Mouse (Mus musculus): ENCODE measurements at regions not wholly inside any gene's neighbourhood (a gene's known extent, or its start where the extent isn't known, plus 50 kb on each side); places are given as distances from the start of the nearest gene placed in this dataset.
A peak's percentile ranks its signal among the peaks of the same experiment; 100 is the strongest.

DNA sequence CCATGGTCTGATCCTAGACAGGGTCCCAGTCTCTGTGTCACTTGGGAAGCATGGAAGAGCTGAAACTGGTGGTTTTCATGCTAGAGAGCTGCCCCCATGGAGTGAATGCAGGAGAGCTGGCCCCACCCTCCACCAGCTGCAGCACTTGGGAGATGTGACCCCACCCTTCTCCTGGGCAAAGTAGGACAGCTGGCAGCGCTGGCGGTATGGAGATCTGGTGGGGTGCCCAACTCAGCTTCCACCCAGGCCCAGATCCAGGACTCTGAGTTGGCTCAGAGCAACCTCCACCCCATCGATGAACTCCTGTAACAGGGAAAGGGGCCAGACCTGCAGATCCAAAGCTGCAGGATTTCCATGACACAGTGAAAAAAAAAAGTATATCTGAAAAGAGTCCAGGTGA is 115.3 kb upstream of the Flrt2 start:
- no peak overlapping the region for H3ac ChIP-seq (ENCODE audit: control insufficient read depth, insufficient read length)
- H3K36me3 ChIP-seq (ENCODE audit: control insufficient read depth, insufficient read depth) = no peaks in the 10 kb centered on the region
- no peaks in the 10 kb centered on the region for H3K27me3 ChIP-seq (ENCODE audit: control insufficient read depth, insufficient read depth, insufficient read length)
- TF ChIP-seq E2F4 (IDR thresholded peaks at IDR 0.05; ENCODE audit: insufficient read depth) = no peak
- peak; percentile 30 to 94 (median 71) for TF ChIP-seq MYOG (IDR thresholded peaks at IDR 0.05; ENCODE audit: control insufficient read depth in 1 of 3, insufficient read depth in 1 of 3, insufficient read length in 2 of 3, low read depth in 2 of 3)
- TF ChIP-seq CEBPB (IDR thresholded peaks at IDR 0.05; ENCODE audit: insufficient read depth, poor library complexity, severe bottlenecking) = no peak
- peak in 2 of 3 experiments; percentile 71 to 87 for TF ChIP-seq MYOD1 (IDR thresholded peaks at IDR 0.05; ENCODE audit: control insufficient read depth in 1 of 3, insufficient read length in 2 of 3, low read depth in 2 of 3)
- TF ChIP-seq USF1 (IDR thresholded peaks at IDR 0.05; ENCODE audit: low read depth) = no peak
- TF ChIP-seq TCF12 (IDR thresholded peaks at IDR 0.05; ENCODE audit: insufficient read depth, poor library complexity, severe bottlenecking) = peak; percentile 45
- TF ChIP-seq REST (IDR thresholded peaks at IDR 0.05; ENCODE audit: insufficient read depth, insufficient read length) = no peak
- no peak for TF ChIP-seq POLR2AphosphoS2 (IDR thresholded peaks at IDR 0.05; ENCODE audit: insufficient read length, low read depth)
- TF ChIP-seq TCF3 (IDR thresholded peaks at IDR 0.05; ENCODE audit: insufficient read length, low read depth) = peak; percentile 35
- no peak for TF ChIP-seq POLR2A (IDR thresholded peaks at IDR 0.05; ENCODE audit: insufficient read length, low read depth)
- no peaks in the 10 kb centered on the region for H3K79me2 ChIP-seq (ENCODE audit: control insufficient read depth, insufficient read depth)
- no peak overlapping the region for H3K4me3 ChIP-seq
- H3K4me2 ChIP-seq (ENCODE audit: low read depth) = peak overlapping the region; percentile 28

DNA sequence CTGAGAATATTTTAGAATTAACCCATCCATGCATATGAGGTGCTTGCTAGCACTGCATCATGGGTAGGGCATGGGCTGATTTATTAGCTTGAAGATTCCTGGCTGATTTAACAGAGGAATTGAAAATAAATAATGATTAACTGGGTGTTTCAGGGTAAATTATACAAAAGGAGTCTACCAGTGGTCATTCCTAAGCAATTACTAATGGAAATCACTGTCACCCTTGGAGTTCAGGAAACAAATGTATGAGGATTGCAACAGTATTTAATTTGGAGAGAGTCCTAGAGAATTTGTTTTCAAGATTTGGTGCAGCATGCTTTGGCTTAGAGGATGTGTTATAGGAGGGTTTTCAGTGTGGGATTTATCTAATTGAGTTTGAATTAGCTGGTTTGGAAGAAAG is 103.0 kb upstream of the Flrt2 start:
- no peaks in the 10 kb centered on the region for H3K79me2 ChIP-seq (ENCODE audit: control insufficient read depth, insufficient read depth)
- no peak overlapping the region for H3K4me3 ChIP-seq
- no peak overlapping the region for H3ac ChIP-seq (ENCODE audit: control insufficient read depth, insufficient read length)
- no peaks in the 10 kb centered on the region for H3K36me3 ChIP-seq (ENCODE audit: control insufficient read depth, insufficient read depth)
- H3K27me3 ChIP-seq (ENCODE audit: control insufficient read depth, insufficient read depth, insufficient read length) = no peaks in the 10 kb centered on the region
- no peak overlapping the region for H3K4me2 ChIP-seq (ENCODE audit: low read depth)
- TF ChIP-seq MAX (IDR thresholded peaks at IDR 0.05; ENCODE audit: low read depth) = no peak
- no peak for TF ChIP-seq MYOG (IDR thresholded peaks at IDR 0.05; ENCODE audit: control insufficient read depth in 1 of 3, insufficient read depth in 1 of 3, insufficient read length in 2 of 3, low read depth in 2 of 3)
- no peak for TF ChIP-seq POLR2AphosphoS2 (IDR thresholded peaks at IDR 0.05; ENCODE audit: insufficient read length, low read depth)
- no peak for TF ChIP-seq MYOD1 (IDR thresholded peaks at IDR 0.05; ENCODE audit: control insufficient read depth in 1 of 3, insufficient read length in 2 of 3, low read depth in 2 of 3)
- TF ChIP-seq POLR2A (IDR thresholded peaks at IDR 0.05; ENCODE audit: insufficient read length, low read depth) = no peak
- TF ChIP-seq REST (IDR thresholded peaks at IDR 0.05; ENCODE audit: insufficient read depth, insufficient read length) = no peak
- TF ChIP-seq E2F4 (IDR thresholded peaks at IDR 0.05; ENCODE audit: insufficient read depth) = no peak
- TF ChIP-seq USF1 (IDR thresholded peaks at IDR 0.05; ENCODE audit: low read depth) = no peak
- no peak for TF ChIP-seq CEBPB (IDR thresholded peaks at IDR 0.05; ENCODE audit: insufficient read depth, poor library complexity, severe bottlenecking)
- TF ChIP-seq TCF12 (IDR thresholded peaks at IDR 0.05; ENCODE audit: insufficient read depth, poor library complexity, severe bottlenecking) = no peak
- TF ChIP-seq TCF3 (IDR thresholded peaks at IDR 0.05; ENCODE audit: insufficient read length, low read depth) = no peak

DNA sequence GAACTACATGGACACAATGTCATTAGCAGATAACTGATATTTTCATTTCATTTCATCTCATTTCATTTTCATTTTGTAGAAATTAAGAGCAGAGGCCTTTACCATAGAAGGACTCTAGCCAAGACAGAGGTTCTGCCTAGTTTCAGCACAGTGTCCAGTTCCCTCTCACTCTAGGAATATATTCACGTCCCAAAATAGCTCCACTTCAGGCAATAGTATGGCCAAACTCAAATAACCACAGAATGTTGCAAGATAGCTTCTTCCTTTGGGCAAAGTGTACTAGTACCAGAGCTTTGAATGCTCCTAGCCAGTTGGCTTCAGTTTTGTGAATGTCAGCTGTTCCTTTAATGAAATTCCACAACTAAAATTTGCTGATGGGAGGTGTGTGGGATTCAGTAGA is 72.7 kb upstream of the Flrt2 start:
- TF ChIP-seq USF1 (IDR thresholded peaks at IDR 0.05; ENCODE audit: low read depth) (no peak), MYOD1 (IDR thresholded peaks at IDR 0.05; ENCODE audit: control insufficient read depth in 1 of 3, insufficient read length in 2 of 3, low read depth in 2 of 3) (no peak), TCF3 (IDR thresholded peaks at IDR 0.05; ENCODE audit: insufficient read length, low read depth) (no peak), TCF12 (IDR thresholded peaks at IDR 0.05; ENCODE audit: insufficient read depth, poor library complexity, severe bottlenecking) (no peak), REST (IDR thresholded peaks at IDR 0.05; ENCODE audit: insufficient read depth, insufficient read length) (no peak), E2F4 (IDR thresholded peaks at IDR 0.05; ENCODE audit: insufficient read depth) (no peak), CEBPB (IDR thresholded peaks at IDR 0.05; ENCODE audit: insufficient read depth, poor library complexity, severe bottlenecking) (no peak), POLR2AphosphoS2 (IDR thresholded peaks at IDR 0.05; ENCODE audit: insufficient read length, low read depth) (no peak)
- no peak overlapping the region for H3K4me2 ChIP-seq (ENCODE audit: low read depth)
- H3K27me3 ChIP-seq (ENCODE audit: control insufficient read depth, insufficient read depth, insufficient read length) = no peaks in the 10 kb centered on the region
- no peaks in the 10 kb centered on the region for H3K79me2 ChIP-seq (ENCODE audit: control insufficient read depth, insufficient read depth)
- no peaks in the 10 kb centered on the region for H3K36me3 ChIP-seq (ENCODE audit: control insufficient read depth, insufficient read depth)
- no peak overlapping the region for H3K4me3 ChIP-seq
- no peak overlapping the region for H3ac ChIP-seq (ENCODE audit: control insufficient read depth, insufficient read length)

DNA sequence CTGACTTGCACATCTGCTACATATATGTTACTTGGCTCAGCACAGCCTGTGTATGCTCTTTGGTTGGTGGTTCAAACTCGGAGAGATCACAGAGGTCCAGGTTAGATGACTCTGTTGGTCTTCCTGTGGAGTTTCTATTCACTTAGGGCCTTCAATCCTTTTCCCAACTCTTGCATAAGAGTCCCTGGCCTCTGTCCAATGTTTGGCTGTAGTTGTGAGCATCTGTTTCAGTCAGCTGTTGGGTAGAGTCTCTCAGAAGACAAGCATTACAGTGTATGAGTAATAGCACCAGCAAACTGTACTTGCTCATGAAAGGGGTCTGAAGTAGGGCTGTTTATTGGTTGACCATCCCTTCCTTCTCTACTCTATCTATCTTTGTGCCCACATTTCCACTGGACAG is 61.0 kb upstream of the Flrt2 start:
- Histone ChIP-seq H3K27me3 (ENCODE audit: control insufficient read depth, insufficient read depth, insufficient read length) (no peaks in the 10 kb centered on the region), H3ac (ENCODE audit: control insufficient read depth, insufficient read length) (no peak overlapping the region), H3K4me3 (no peak overlapping the region), H3K36me3 (ENCODE audit: control insufficient read depth, insufficient read depth) (no peaks in the 10 kb centered on the region), H3K79me2 (ENCODE audit: control insufficient read depth, insufficient read depth) (no peaks in the 10 kb centered on the region), H3K4me2 (ENCODE audit: low read depth) (no peak overlapping the region)
- no peak for TF ChIP-seq TCF3 (IDR thresholded peaks at IDR 0.05; ENCODE audit: insufficient read length, low read depth)
- peak; percentile 42 for TF ChIP-seq TCF12 (IDR thresholded peaks at IDR 0.05; ENCODE audit: insufficient read depth, poor library complexity, severe bottlenecking)
- TF ChIP-seq MYOG (IDR thresholded peaks at IDR 0.05; ENCODE audit: control insufficient read depth in 1 of 3, insufficient read depth in 1 of 3, insufficient read length in 2 of 3, low read depth in 2 of 3) = no peak
- TF ChIP-seq CEBPB (IDR thresholded peaks at IDR 0.05; ENCODE audit: insufficient read depth, poor library complexity, severe bottlenecking) = peak; percentile 93
- peak in 2 of 3 experiments; percentile 57 to 65 for TF ChIP-seq MYOD1 (IDR thresholded peaks at IDR 0.05; ENCODE audit: control insufficient read depth in 1 of 3, insufficient read length in 2 of 3, low read depth in 2 of 3)
- TF ChIP-seq MAX (IDR thresholded peaks at IDR 0.05; ENCODE audit: low read depth) = no peak
- no peak for TF ChIP-seq USF1 (IDR thresholded peaks at IDR 0.05; ENCODE audit: low read depth)

DNA sequence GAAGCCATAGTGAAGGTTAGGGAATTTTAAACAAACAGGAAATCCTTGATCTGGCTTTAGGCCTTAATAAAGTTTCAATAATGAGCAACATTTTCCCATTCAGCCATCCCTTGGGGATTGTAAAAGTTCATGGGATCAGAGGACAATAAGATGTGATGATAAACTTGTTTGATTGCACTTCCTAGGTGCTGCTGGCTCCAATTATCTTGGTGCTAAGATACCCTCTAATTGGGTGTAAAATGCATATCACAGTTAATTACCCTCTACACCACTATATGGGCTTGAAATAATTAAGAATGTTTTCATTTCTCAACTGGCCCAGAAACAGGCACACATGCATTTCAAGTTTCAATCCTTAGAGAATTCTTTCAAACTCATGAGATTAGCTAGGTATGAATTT is 55.4 kb upstream of the Flrt2 start:
- Histone ChIP-seq H3K36me3 (ENCODE audit: control insufficient read depth, insufficient read depth) (no peaks in the 10 kb centered on the region), H3K79me2 (ENCODE audit: control insufficient read depth, insufficient read depth) (no peaks in the 10 kb centered on the region), H3K27me3 (ENCODE audit: control insufficient read depth, insufficient read depth, insufficient read length) (no peaks in the 10 kb centered on the region), H3ac (ENCODE audit: control insufficient read depth, insufficient read length) (no peak overlapping the region), H3K4me3 (no peak overlapping the region), H3K4me2 (ENCODE audit: low read depth) (no peak overlapping the region)
- TF ChIP-seq E2F4 (IDR thresholded peaks at IDR 0.05; ENCODE audit: insufficient read depth) (no peak), TCF12 (IDR thresholded peaks at IDR 0.05; ENCODE audit: insufficient read depth, poor library complexity, severe bottlenecking) (no peak), TCF3 (IDR thresholded peaks at IDR 0.05; ENCODE audit: insufficient read length, low read depth) (no peak), MYOD1 (IDR thresholded peaks at IDR 0.05; ENCODE audit: control insufficient read depth in 1 of 3, insufficient read length in 2 of 3, low read depth in 2 of 3) (no peak), POLR2AphosphoS2 (IDR thresholded peaks at IDR 0.05; ENCODE audit: insufficient read length, low read depth) (no peak), REST (IDR thresholded peaks at IDR 0.05; ENCODE audit: insufficient read depth, insufficient read length) (no peak), MYOG (IDR thresholded peaks at IDR 0.05; ENCODE audit: control insufficient read depth in 1 of 3, insufficient read depth in 1 of 3, insufficient read length in 2 of 3, low read depth in 2 of 3) (no peak), MAX (IDR thresholded peaks at IDR 0.05; ENCODE audit: low read depth) (no peak), USF1 (IDR thresholded peaks at IDR 0.05; ENCODE audit: low read depth) (no peak), POLR2A (IDR thresholded peaks at IDR 0.05; ENCODE audit: insufficient read length, low read depth) (no peak), SRF (IDR thresholded peaks at IDR 0.05; ENCODE audit: control insufficient read depth, insufficient read length, low read depth) (no peak), CEBPB (IDR thresholded peaks at IDR 0.05; ENCODE audit: insufficient read depth, poor library complexity, severe bottlenecking) (no peak)
